Mouse (Mus musculus) E14TG2a.4 (cell line): ENCODE data around the gene Lyrm1.

Experiments
- CTCF ChIP-seq: conservative IDR thresholded peaks from 2 replicates; pipeline ENCODE4 v1.5.1; 2014; ENCODE audit warnings: low read length
- NANOG ChIP-seq: IDR thresholded peaks from 2 replicates; pipeline ENCODE4 v1.6.1; 2014; ENCODE audit warnings: borderline replicate concordance, low read length, mixed read lengths
- POU5F1 ChIP-seq: IDR thresholded peaks from 2 replicates; pipeline ENCODE4 v1.6.1; 2014; ENCODE audit warnings: low read length, borderline replicate concordance

GRCm38 (mm10) chr7:119850737-119851136, 44.9 kb upstream of the Lyrm1 start:
- no peak for TF ChIP-seq CTCF
- no peak for TF ChIP-seq NANOG
- TF ChIP-seq POU5F1, result no peak
